Mouse (Mus musculus): ENCODE measurements around the gene Plin3. TPM values are rescaled to one million over a fixed set of nuclear protein-coding genes. Genes with fewer than 3 reads are reported as not detected.

Gene Plin3
- polyA plus RNA-seq (2016; fragmentation: Nextera tagmentation; extraction: Ambion mirVana) = 59.1 and 60.0 TPM in 2 replicates

DNA sequence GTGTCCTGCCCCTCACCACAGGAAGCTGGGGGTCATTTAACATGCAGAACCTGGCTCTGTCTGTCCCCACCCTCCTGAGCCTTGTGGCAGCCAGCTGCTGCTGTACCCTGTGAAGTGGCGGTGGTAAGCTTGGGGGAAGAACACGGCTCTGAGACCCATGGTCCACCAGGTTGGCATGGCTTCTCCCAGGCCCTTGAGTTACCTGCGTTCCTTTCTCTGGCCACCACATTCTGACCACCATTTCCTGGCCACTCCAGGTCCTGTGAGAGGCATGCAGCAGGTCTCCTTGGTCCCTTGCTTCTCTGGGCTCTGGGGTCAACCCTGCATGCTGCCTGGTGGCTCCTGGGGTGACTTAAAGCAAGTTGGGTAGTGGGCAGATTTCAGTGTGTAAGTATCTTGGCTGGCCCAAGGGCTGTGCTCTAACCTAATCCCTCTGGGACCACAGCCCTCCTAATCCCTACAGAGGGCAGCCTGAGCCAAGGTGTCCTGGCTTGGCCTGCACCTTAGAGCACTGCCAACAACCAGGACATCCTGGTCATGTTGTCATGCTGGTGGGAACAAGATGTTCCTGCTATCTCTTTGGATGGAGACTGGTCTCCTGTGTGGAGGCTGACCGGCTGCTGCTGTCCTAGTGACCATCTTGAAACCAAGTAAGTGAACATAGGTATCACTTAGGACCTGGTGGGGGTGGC is at the start of gene Plin3:
Gene Plin3 (minus strand): TSS at position 343 of the 692 bp plus-strand sequence.
- H3K36me3 ChIP-seq = no peaks in the 10 kb centered on the region
- H3K27ac ChIP-seq (ENCODE audit: poor library complexity, severe bottlenecking) = no peak within 1 kb of the TSS
- no peak within 1 kb of the TSS for H3K4me3 ChIP-seq
- no peak within 1 kb of the TSS for H3K9ac ChIP-seq
- ATAC-seq (ENCODE audit: insufficient number of reproducible peaks, low FRiP score) = no peak
- H3K27me3 ChIP-seq (replicated peaks) = no peaks in the 10 kb centered on the region
- H3K9me3 ChIP-seq (replicated peaks) = no peaks in the 10 kb centered on the region
- H3K4me1 ChIP-seq (replicated peaks) = peaks cover 30% of the 10 kb centered on the region
- WGBS = 95% methylated on average over 4 of the region's 4 CpGs
- H3K4me2 ChIP-seq = 0 out of 2 replicates have a peak within 1 kb of the TSS, but pooled peaks have one; percentile 80

DNA sequence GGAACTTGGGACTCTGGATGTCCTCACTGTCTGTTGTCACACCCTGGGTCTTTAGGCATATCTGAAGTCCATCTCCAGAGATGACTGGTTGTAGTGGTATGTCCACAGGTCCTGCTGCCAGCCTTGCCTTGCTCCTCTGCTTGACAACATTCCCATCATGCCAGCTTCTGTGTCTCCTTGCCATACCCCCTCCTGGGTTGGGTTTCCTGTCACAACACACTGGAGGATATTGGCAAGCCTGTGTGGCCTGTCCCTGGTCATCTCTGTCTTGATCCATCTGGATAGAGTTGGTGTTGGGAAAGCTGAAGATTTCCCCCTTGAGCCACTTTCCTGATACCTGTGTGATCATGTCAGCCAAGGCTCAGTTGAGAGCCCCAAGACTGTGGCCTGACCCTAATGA is 48.0 kb upstream of the Plin3 start:
- Histone ChIP-seq H3K4me1 (replicated peaks) (peaks cover 55% of the 10 kb centered on the region), H3K4me2 (no peak overlapping the region), H3K9ac (0 out of 2 replicates have a peak overlapping the region, but pooled peaks have one; percentile 21), H3K36me3 (0 out of 2 replicates have a peak, but pooled peaks cover 4% of the 10 kb centered on the region), H3K9me3 (replicated peaks) (no peaks in the 10 kb centered on the region), H3K27me3 (replicated peaks) (no peaks in the 10 kb centered on the region), H3K27ac (ENCODE audit: poor library complexity, severe bottlenecking) (0 out of 2 replicates have a peak overlapping the region, but pooled peaks have one; percentile 19), H3K4me3 (no peak overlapping the region)
- ATAC-seq (ENCODE audit: insufficient number of reproducible peaks, low FRiP score) = no peak

DNA sequence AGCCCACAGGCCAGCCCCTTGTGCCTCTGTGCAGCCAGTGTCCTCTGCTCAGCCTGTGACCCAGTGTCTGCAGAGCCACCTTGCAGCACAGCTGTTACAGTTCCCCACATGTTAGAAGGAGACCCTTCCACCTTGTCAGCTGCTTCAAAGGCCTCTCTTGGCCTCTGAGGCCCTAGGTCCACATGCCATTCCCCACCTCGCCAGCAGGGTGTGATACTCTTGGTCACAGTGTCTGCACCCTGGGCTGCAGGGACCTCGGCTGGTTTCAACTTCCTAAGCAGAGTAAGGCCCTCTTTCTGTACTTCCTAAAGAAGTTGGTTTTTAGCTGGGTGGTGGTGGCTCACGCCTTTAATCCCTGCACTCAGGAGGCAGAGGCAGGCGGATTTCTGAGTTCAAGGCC is 46.2 kb upstream of the Plin3 start:
- Histone ChIP-seq H3K27ac (ENCODE audit: poor library complexity, severe bottlenecking) (no peak overlapping the region), H3K4me3 (no peak overlapping the region), H3K36me3 (no peaks in the 10 kb centered on the region; the same call in 1 of the 2 replicates), H3K9ac (no peak overlapping the region), H3K27me3 (replicated peaks) (no peaks in the 10 kb centered on the region), H3K4me1 (replicated peaks) (peaks cover 66% of the 10 kb centered on the region), H3K4me2 (no peak overlapping the region), H3K9me3 (replicated peaks) (no peaks in the 10 kb centered on the region)
- 60% methylated on average over 4 of the region's 4 CpGs for WGBS
- no peak for ATAC-seq (ENCODE audit: insufficient number of reproducible peaks, low FRiP score)

DNA sequence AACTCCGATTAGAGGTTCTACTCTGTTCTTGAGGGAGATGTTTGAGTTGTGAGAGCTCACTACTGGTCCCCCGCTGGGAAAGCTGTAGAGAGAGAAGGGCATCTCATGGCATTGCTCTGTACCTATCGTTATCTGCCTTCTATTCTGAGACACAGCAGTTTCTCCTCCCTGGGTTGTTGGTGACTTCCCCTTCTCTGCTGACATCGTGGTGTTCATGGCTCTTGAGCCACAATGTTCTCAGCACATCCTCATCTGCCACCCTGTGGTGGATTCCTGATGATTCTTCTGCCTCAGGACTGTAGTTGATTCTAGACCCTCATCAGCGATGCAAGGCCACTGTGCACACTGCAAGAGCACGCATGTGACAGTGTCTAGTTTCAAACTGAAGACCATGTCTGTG is 45.1 kb upstream of the Plin3 start:
- peaks cover 63% of the 10 kb centered on the region for H3K4me1 ChIP-seq (replicated peaks)
- ATAC-seq (ENCODE audit: insufficient number of reproducible peaks, low FRiP score) = no peak
- H3K36me3 ChIP-seq = no peaks in the 10 kb centered on the region; the same call in 1 of the 2 replicates
- 70% methylated on average over 6 of the region's 6 CpGs for WGBS
- no peak overlapping the region for H3K4me2 ChIP-seq
- no peaks in the 10 kb centered on the region for H3K27me3 ChIP-seq (replicated peaks)
- H3K9ac ChIP-seq = no peak overlapping the region
- no peak overlapping the region for H3K4me3 ChIP-seq
- H3K9me3 ChIP-seq (replicated peaks) = no peaks in the 10 kb centered on the region
- 0 out of 2 replicates have a peak overlapping the region, but pooled peaks have one; percentile 23 for H3K27ac ChIP-seq (ENCODE audit: poor library complexity, severe bottlenecking)

DNA sequence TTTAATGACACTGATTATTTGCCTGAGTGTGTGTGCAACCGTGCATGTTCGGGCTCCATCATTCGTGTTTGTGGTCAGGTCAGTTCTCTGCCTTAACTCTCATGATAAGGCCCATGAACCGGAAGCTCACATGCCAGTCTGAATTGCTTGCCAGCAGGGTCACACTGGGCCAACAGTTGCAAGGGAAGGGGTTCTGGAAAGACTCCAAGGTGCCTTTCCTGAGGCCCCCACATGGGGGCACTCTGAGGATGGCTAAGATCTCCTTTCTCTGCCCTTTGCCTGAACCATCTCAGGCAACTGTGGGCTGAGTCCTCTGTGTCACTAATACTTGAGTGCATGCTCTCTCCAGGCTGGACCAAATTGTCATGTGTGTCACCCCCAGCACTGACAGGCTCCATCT is 44.5 kb upstream of the Plin3 start:
- Histone ChIP-seq H3K4me3 (no peak overlapping the region), H3K4me2 (no peak overlapping the region), H3K9ac (0 out of 2 replicates have a peak overlapping the region, but pooled peaks have one; percentile 8), H3K27ac (ENCODE audit: poor library complexity, severe bottlenecking) (no peak overlapping the region), H3K27me3 (replicated peaks) (no peaks in the 10 kb centered on the region), H3K4me1 (replicated peaks) (peaks cover 63% of the 10 kb centered on the region), H3K9me3 (replicated peaks) (no peaks in the 10 kb centered on the region), H3K36me3 (no peaks in the 10 kb centered on the region; the same call in 1 of the 2 replicates)
- no peak for ATAC-seq (ENCODE audit: insufficient number of reproducible peaks, low FRiP score)
- WGBS = 35% methylated on average over 4 of the region's 4 CpGs

DNA sequence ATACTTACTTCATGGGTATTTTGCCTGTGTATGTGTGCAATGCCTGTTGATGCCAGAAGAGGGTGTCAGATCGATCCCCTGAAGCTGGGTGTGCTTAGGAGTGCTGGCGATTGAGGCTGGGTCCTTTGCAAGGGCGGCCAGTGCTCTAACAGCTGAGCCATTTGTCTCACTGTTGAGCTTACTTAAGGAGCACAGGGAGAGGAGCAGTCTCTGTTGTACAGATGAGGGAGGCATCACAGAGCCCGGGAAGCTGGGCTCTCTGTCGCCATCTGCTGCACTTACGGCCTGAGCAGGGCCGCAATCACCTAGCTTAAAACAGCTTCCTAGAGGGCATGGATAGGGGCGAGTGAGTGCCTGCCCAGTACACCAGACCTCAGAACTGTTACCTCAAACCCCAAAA is 40.3 kb upstream of the Plin3 start:
- Histone ChIP-seq H3K4me1 (replicated peaks) (peaks cover 69% of the 10 kb centered on the region), H3K9ac (no peak overlapping the region), H3K4me3 (no peak overlapping the region), H3K36me3 (no peaks in the 10 kb centered on the region; the same call in 1 of the 2 replicates), H3K4me2 (no peak overlapping the region), H3K9me3 (replicated peaks) (no peaks in the 10 kb centered on the region), H3K27me3 (replicated peaks) (no peaks in the 10 kb centered on the region), H3K27ac (ENCODE audit: poor library complexity, severe bottlenecking) (no peak overlapping the region)
- no peak for ATAC-seq (ENCODE audit: insufficient number of reproducible peaks, low FRiP score)
- WGBS = 46% methylated on average over 8 of the region's 8 CpGs

DNA sequence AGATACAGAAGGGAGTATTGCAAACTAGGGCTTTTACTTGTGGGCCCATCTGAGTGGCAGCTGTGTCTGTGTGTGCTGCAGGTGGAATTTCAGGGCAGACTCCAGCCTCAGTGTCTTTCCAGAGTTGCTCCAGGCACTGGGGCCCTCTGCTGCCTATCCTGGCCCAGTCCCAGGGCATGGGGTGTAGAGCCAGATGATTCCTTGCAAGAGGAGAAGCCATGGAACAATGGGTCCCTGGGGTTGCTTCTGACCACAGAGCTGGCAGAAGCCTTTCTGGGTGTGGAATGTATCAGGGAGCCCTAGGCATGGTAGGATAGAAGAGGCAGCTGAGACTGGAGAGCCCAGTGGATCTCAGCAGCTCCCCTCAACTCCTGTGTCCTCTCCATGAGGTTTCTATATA is 38.6 kb upstream of the Plin3 start:
- Histone ChIP-seq H3K9me3 (replicated peaks) (no peaks in the 10 kb centered on the region), H3K4me1 (replicated peaks) (peaks cover 67% of the 10 kb centered on the region), H3K9ac (peak overlapping the region; percentile 19; the same call in 1 of the 2 replicates), H3K4me2 (no peak overlapping the region), H3K36me3 (no peaks in the 10 kb centered on the region; the same call in 1 of the 2 replicates), H3K27me3 (replicated peaks) (no peaks in the 10 kb centered on the region), H3K27ac (ENCODE audit: poor library complexity, severe bottlenecking) (no peak overlapping the region), H3K4me3 (no peak overlapping the region)
- ATAC-seq (ENCODE audit: insufficient number of reproducible peaks, low FRiP score) = no peak

DNA sequence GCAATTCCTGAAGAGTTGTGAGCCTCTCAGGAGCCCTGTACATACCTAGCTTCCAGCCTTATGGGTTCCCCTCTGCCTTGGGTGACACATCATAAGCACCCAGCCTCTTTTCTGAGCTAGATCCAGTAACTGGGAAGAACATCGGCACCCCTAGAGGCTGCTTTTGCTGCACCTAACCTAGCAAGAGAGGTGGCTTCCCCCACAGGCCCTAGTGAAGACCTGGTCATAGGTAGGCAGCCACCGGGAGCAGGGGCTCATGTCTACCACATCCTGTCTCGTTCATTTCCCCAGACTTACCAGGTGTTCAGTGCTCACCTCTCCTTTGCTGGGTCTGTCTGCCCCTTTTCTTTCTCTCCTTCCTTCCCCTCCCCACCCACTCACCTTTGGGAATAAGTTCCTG is 37.7 kb upstream of the Plin3 start:
- no peaks in the 10 kb centered on the region; the same call in 1 of the 2 replicates for H3K36me3 ChIP-seq
- WGBS = 76% methylated on average over 3 of the region's 3 CpGs
- H3K27me3 ChIP-seq (replicated peaks) = no peaks in the 10 kb centered on the region
- H3K4me1 ChIP-seq (replicated peaks) = peaks cover 59% of the 10 kb centered on the region
- H3K9me3 ChIP-seq (replicated peaks) = no peaks in the 10 kb centered on the region
- no peak overlapping the region for H3K4me2 ChIP-seq
- H3K27ac ChIP-seq (ENCODE audit: poor library complexity, severe bottlenecking) = no peak overlapping the region
- no peak overlapping the region for H3K9ac ChIP-seq
- H3K4me3 ChIP-seq = no peak overlapping the region
- no peak for ATAC-seq (ENCODE audit: insufficient number of reproducible peaks, low FRiP score)

DNA sequence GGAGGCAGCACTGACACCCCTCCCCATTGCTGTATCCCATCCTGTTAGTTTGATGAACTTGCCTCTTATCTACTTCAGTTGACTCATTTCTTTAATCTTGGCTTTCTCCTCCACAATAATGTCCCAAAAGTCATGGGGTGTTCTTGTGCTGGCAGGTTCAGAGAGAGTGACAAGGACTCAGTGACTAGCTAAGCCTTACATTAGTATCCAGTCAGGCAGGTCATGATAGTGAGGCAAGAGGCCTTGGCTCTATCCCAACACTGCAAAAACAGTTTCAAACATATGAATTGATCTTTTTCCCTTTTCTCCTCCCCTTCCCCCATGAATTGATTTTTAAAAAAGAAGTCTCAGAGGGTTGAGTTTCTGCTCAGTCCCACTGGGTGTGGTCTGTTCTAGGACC is 36.6 kb upstream of the Plin3 start:
- no peak overlapping the region for H3K4me2 ChIP-seq
- no peak for ATAC-seq (ENCODE audit: insufficient number of reproducible peaks, low FRiP score)
- no peak overlapping the region for H3K27ac ChIP-seq (ENCODE audit: poor library complexity, severe bottlenecking)
- H3K4me1 ChIP-seq (replicated peaks) = peaks cover 57% of the 10 kb centered on the region
- H3K36me3 ChIP-seq = peaks cover 2% of the 10 kb centered on the region
- no peaks in the 10 kb centered on the region for H3K27me3 ChIP-seq (replicated peaks)
- H3K9me3 ChIP-seq (replicated peaks) = no peaks in the 10 kb centered on the region
- H3K4me3 ChIP-seq = no peak overlapping the region
- H3K9ac ChIP-seq = no peak overlapping the region

DNA sequence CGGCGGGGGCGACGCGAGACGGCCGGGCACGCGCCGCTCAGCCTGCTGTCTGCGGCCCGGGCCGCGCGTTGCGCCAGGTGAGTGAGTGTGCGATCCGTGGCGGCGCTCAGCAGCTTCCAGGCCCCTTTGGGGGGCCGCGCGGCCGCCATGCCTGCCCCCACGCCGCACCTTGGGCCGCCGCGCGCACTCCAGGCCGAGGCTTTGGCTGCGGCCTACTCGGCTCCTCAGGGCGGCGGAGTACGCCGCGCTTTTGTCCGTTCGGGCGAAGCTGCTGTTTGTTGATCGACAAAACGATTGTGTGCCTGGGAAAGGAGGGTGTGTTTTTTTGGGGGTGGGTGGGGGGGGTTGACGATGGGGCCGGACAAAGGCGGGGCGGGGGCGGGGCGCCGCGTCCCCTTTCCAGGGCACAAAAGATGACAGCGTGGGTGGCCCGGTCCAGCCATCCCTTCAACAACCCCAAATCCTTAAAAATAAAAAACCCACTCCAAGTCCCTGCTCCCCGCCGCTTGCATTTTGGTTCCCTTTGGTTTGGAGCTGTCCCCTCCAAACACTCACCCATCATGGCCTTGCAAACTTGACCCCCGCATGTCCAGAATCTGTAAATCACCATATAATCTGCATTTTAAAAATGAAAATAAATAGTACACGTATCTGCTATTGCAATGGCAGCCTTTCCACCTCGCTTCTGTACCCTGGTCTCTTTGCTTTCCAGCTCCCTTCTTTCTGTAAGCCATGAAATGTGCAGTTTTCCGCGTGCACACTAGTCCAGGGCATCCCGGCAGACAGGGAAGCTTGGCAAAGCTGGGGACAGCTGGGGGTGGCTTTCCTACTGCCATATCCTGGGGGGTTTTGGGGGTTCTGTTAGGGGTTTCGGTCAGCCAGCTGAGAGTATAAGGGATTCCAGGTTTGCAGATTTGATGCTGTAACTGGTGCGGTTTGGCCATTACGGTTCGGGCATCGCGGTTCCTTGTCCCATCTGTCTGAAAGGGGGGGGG is 33.8 kb upstream of the Plin3 start:
- Histone ChIP-seq H3K4me3 (peak overlapping the region; percentile 97), H3K4me1 (replicated peaks) (peaks cover 50% of the 10 kb centered on the region), H3K36me3 (peaks cover 21% of the 10 kb centered on the region), H3K9me3 (replicated peaks) (no peaks in the 10 kb centered on the region), H3K9ac (peak overlapping the region; percentile 96), H3K4me2 (peak overlapping the region; percentile 87), H3K27me3 (replicated peaks) (no peaks in the 10 kb centered on the region), H3K27ac (ENCODE audit: poor library complexity, severe bottlenecking) (peak overlapping the region; percentile 97)
- 3% methylated on average over 64 of the region's 67 CpGs for WGBS
- peak; percentile 61 for ATAC-seq (ENCODE audit: insufficient number of reproducible peaks, low FRiP score)
